Mouse (Mus musculus) testis, adult 2 months (tissue): ENCODE data around the gene Ahdc1.

Experiments
- CTCF ChIP-seq: fragments of 200-500 bp; IDR thresholded peaks from 2 replicates; pipeline ENCODE4 v1.5.1; 2012; ENCODE audit warnings: low read depth, mild to moderate bottlenecking, inconsistent platforms, low read length, moderate library complexity; ENCODE audit not compliant: control insufficient read depth, insufficient read depth, insufficient replicate concordance
- POLR2A ChIP-seq: fragments of 200-500 bp; IDR thresholded peaks from 2 replicates; pipeline ENCODE4 v1.6.1; 2012; ENCODE audit warnings: low read depth, mild to moderate bottlenecking, inconsistent platforms, low read length, moderate library complexity; ENCODE audit not compliant: control insufficient read depth

DNA sequence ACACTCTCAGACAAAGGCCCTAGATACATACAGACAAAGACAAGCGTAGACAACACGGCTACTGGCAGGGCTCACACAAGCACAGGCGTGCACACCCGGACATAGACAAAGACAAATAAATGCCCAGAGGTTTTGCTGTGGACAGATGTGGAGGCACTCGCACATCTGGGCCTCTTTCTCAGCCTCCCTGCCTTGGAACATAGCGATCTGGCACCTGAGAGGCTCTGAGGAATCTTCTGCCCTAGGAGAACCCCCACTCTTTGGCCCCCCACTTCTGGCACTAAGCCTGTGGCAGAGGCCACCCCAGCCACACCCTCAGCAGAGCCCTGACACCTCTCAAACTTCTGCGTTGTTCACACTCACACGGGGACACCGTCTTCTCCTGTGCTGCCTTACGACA is 15.2 kb downstream of the Ahdc1 start:
- TF ChIP-seq POLR2A = no peak
- no peak for TF ChIP-seq CTCF
